Mouse (Mus musculus): Measurements from ENCODE around the gene Alk. TPM values are rescaled to one million over a fixed set of nuclear protein-coding genes. Genes with fewer than 3 reads are reported as not detected.
"Not testable (repeated sequence)": the region's sequence is repeated elsewhere in the genome, so short reads cannot be mapped to it uniquely, and the experiment has no call there.

Gene Alk
- total RNA-seq, 2 experiments from 2014 or later: 5.4 to 6.7 TPM

- Histone ChIP-seq H3K27ac (no peak overlapping the region), H3K4me3 (no peak overlapping the region)
- peak; percentile 98 for TF ChIP-seq CTCF (conservative IDR thresholded peaks at IDR 0.05)
- peak; percentile 73 to 80 for DNase-seq (ENCODE audit: low spot score in 2 of 2)
Observed at GRCm38 (mm10) chr17:72522381-72522780, 82.0 kb downstream of the Alk start.

DNA sequence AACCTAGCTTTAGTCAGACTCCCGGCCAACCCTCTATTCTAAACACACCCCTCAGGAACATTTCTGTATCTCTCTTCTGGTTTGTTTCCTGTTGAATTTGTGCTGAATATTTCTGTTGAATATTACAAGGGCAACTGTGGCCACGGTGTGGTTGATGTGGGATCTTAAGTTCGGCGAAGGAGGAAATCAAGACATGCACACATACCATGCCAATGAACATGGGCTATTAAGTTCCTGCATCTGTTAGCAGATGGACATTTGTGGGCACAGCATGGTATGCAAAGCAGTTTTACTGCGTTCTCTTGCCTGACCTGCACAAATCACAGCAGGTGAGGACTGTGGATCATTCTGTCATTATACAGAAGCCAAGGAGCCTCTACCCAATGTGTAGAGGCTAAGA lies 83.1 kb downstream of the Alk start:
- no peak for DNase-seq (ENCODE audit: low spot score in 2 of 2)
- Histone ChIP-seq H3K27ac (no peak overlapping the region), H3K4me3 (no peak overlapping the region)
- no peak for TF ChIP-seq CTCF (conservative IDR thresholded peaks at IDR 0.05)

DNA sequence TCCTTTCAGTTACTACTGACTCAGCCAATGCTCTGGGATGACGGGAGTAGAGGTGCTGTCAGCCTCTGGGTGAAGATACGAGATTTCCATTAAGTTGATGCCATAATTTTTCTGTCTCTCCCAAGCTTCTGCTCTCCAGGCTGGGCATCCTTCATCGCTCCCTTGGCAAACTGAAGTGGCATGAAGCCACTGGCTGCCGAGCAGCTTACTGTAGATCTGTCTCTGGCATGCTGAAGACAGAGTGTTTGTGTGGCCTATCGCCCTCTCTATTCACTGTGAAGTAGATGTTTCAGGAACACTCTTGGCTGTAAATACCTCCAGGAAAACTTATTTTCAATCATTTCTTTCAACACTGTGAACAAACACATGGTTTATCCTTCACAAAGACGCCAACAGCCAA lies 93.7 kb downstream of the Alk start:
- no peak overlapping the region for H3K27ac ChIP-seq
- DNase-seq (ENCODE audit: low spot score in 2 of 2): no peak

GRCm38 (mm10) chr17:72508678-72509394 lies 95.6 kb downstream of the Alk start:
- no peak for DNase-seq (ENCODE audit: low spot score in 2 of 2)
- no peak for TF ChIP-seq CTCF (conservative IDR thresholded peaks at IDR 0.05)
- H3K4me3 ChIP-seq: no peak overlapping the region
- no peak overlapping the region for H3K27ac ChIP-seq

More for the DNA sequence above, 93.7 kb downstream of the Alk start:
- H3K4me3 ChIP-seq: no peak overlapping the region
- no peak for TF ChIP-seq CTCF (conservative IDR thresholded peaks at IDR 0.05)

DNA sequence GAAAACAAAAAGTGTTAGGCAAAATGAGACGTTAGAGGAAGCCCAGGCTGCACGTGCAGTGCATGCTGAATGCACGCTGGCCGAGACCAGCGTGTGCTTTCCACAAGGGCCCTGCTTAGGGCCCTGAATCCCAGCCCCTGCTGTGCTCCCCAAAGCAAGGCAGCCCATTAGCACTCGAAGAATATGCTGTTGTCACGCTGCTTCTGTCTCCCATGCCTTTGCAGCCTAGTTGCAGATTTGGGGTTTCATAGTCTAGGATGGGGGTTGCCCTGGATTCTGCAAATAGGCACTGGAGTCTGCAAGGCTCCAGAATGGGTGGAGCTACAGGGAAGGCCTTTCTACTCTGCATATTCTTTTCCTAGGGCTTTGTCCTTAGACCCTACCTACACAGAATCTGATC lies 99.2 kb downstream of the Alk start:
- Histone ChIP-seq H3K27ac (0 out of 2 replicates have a peak overlapping the region, but pooled peaks have one; percentile 28), H3K4me3 (no peak overlapping the region)
- peak; percentile 13 to 32 for DNase-seq (ENCODE audit: low spot score in 2 of 2)
- no peak for TF ChIP-seq CTCF (conservative IDR thresholded peaks at IDR 0.05)

DNA sequence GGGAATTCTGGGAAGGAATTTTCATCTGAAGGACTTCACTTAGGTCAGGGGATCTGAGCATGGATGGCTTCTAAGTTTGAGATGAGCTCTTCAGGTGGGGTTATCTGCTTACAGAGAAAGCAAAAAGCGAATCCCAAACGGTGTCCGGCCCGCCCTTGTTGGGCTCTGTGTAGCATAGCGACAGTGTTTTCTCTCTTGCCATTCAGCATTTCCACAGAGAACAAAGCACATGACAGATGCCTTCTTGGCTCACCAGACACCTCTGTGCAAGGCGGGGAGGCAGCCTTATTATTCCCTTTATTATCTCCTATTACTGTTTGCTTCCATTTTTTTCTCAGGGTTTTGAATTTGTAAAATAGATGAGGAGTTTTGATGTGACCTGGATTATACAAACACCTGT lies 99.8 kb downstream of the Alk start:
- no peak overlapping the region; the same call in 1 of the 2 replicates for H3K4me3 ChIP-seq
- no peak overlapping the region for H3K27ac ChIP-seq
- no peak for TF ChIP-seq CTCF (conservative IDR thresholded peaks at IDR 0.05)
- peak in 1 of 2 experiments; percentile 3 for DNase-seq (ENCODE audit: low spot score in 2 of 2)

GRCm38 (mm10) chr17:72495395-72495794 lies 109.0 kb downstream of the Alk start:
- no peak overlapping the region for H3K4me3 ChIP-seq
- TF ChIP-seq CTCF (conservative IDR thresholded peaks at IDR 0.05): no peak
- H3K27ac ChIP-seq: no peak overlapping the region
- DNase-seq (ENCODE audit: low spot score in 2 of 2): no peak

DNA sequence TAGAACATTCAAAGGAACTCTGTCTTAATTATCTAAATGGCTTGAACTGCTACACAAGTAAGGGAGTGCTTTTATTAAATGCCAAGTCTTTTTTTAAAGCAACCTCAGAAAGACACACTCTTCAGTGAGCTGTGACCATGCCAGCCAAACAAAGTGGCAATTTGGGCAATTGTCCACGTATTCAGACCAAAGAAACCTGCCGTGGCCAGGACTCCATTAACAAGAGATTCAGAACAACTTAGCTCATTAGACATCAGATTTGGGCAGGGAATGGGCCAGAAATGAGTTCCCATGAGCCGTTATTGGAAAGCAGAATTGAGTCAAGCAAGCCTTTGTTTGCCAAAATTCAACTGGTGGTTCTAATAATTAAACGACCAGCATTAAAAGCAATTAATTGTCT lies 118.8 kb downstream of the Alk start:
- peak; percentile 20 to 76 for DNase-seq (ENCODE audit: low spot score in 2 of 2)
- TF ChIP-seq CTCF (conservative IDR thresholded peaks at IDR 0.05): no peak
- H3K27ac ChIP-seq: no peak overlapping the region
- no peak overlapping the region for H3K4me3 ChIP-seq

GRCm38 (mm10) chr17:72479260-72479659 lies 125.2 kb downstream of the Alk start:
- not testable (repeated sequence) for H3K4me3 ChIP-seq; DNase-seq (ENCODE audit: low spot score in 2 of 2); H3K27ac ChIP-seq

GRCm38 (mm10) chr17:72477889-72478405 lies 126.5 kb downstream of the Alk start:
- DNase-seq (ENCODE audit: low spot score in 2 of 2): peak; percentile 6 to 10
- TF ChIP-seq CTCF (conservative IDR thresholded peaks at IDR 0.05): no peak
- H3K27ac ChIP-seq: no peak overlapping the region

DNA sequence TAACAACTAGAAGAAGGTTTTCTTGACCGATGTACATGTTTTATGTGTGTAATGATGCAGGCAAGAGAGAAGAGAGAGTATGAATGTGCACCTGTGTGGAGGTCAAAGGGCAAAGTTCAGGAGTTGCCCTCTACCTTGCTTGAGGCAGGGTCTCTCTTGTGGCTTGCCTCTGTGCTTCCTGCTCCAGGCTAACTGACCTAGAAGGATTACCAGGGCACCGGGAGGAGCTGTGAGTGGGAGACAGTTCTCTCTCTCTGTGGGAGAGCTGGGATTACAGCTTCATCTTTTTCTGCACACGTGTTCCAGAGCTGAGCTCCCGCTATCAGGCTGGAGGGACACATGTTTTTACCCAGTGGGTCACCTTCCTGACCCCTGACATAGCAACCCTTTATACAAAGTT lies 127.5 kb downstream of the Alk start:
- H3K27ac ChIP-seq: no peak overlapping the region
- no peak for DNase-seq (ENCODE audit: low spot score in 2 of 2)
- TF ChIP-seq CTCF (conservative IDR thresholded peaks at IDR 0.05): no peak
- H3K4me3 ChIP-seq: no peak overlapping the region

More at GRCm38 (mm10) chr17:72477889-72478405, 126.5 kb downstream of the Alk start:
- no peak overlapping the region for H3K4me3 ChIP-seq

DNA sequence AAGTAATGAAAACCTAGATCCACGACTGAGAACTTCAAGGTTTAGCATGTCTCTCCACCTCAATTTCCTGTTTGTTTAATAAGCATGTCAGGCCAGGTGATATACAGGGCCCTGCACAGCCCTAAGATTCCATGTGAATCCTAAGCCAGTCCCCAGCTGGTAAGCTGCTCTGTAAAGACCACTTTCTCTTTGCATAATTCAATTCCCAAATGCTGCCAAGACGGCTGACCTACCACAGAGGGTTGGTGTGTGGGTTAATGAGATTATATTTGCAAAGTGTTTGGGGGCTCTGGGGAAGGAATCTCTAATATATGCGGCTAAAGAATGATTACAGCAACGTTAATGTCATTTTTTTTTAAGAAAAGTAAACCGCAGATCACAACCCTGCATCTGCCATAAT lies 130.3 kb downstream of the Alk start:
- H3K27ac ChIP-seq: no peak overlapping the region
- no peak overlapping the region for H3K4me3 ChIP-seq
- no peak for DNase-seq (ENCODE audit: low spot score in 2 of 2)
- no peak for TF ChIP-seq CTCF (conservative IDR thresholded peaks at IDR 0.05)

GRCm38 (mm10) chr17:72448477-72448876 lies 155.9 kb downstream of the Alk start:
- H3K27ac ChIP-seq: no peak overlapping the region
- TF ChIP-seq CTCF (conservative IDR thresholded peaks at IDR 0.05): no peak
- no peak for DNase-seq (ENCODE audit: low spot score in 2 of 2)
- H3K4me3 ChIP-seq: no peak overlapping the region
